ENCODE assay signal across 20 mouse cellular contexts in genomic region chr16:77931025-77931723, GRCm38 (mm10).
DNase-seq lines count a peak whose midpoint lies in the region; ATAC-seq and TF ChIP-seq lines count a peak whose summit lies in the region.
"Had no signal": no experiment of that assay in that cellular context is flagged by ENCODE, and none has a peak within 500 bp of the region (broad histone marks: within the 10 kb centered on the region; RNA-seq: fewer than 3 reads in every experiment).

No protein-coding gene starts in this region.

- H3K9ac ChIP-seq in hindbrain, embryonic 13.5 days = no peak overlapping the region
- H3K9ac ChIP-seq in hindbrain, embryonic 12.5 days = no peak overlapping the region
- no peak overlapping the region for H3K9ac ChIP-seq in midbrain, embryonic 14.5 days (replicated peaks; ENCODE audit: low read length)
- no peak overlapping the region for H3K9ac ChIP-seq in midbrain, embryonic 13.5 days (replicated peaks)
- H3K9ac ChIP-seq: embryonic facial prominence, embryonic 12.5 days; forebrain, embryonic 13.5 days; forebrain, embryonic 15.5 days; forebrain, postnatal 0 days had no signal

- 81% methylated on average over 9 of the region's 9 CpGs for WGBS in hindbrain, embryonic 13.5 days
- WGBS in hindbrain, embryonic 12.5 days = 87% methylated on average over 9 of the region's 9 CpGs
- WGBS in midbrain, embryonic 14.5 days = 83% methylated on average over 9 of the region's 9 CpGs
- 92% methylated on average over 9 of the region's 9 CpGs for WGBS in midbrain, embryonic 13.5 days
- WGBS in limb, embryonic 10.5 days = 86% methylated on average over 9 of the region's 9 CpGs

- no peak for ATAC-seq in hindbrain, embryonic 13.5 days (ENCODE audit: low FRiP score)
- ATAC-seq in hindbrain, embryonic 12.5 days (ENCODE audit: low FRiP score) = no peak
- ATAC-seq in midbrain, embryonic 14.5 days (ENCODE audit: low FRiP score, low TSS enrichment) = no peak
- no peak for ATAC-seq in midbrain, embryonic 13.5 days
- ATAC-seq: forebrain, embryonic 13.5 days; forebrain, embryonic 15.5 days; forebrain, postnatal 0 days had no signal

- DNase-seq in midbrain, embryonic 14.5 days = peak; percentile 8
- peak; percentile 17 for DNase-seq in brain, adult 2 months (ENCODE audit: low read depth, low spot score)
- DNase-seq in brain, embryonic 14.5 days (ENCODE audit: low read depth) = peak; percentile 22
- no peak for DNase-seq in left cerebral cortex, adult 9 months (ENCODE audit: low spot score in 2 of 2)
- no peak for DNase-seq in limb, embryonic 10.5 days (ENCODE audit: low spot score)
- DNase-seq: adrenal gland, adult 2 months; adrenal gland, postnatal 10 days; adrenal gland, postnatal 25 days; cerebellum, adult 11-12 months; cerebellum, adult 2 months; cerebellum, adult 9-10 months; cerebellum, postnatal 25 days; forebrain, postnatal 0 days had no signal

- peak overlapping the region; percentile 13; the same call in 1 of the 2 replicates for H3K27ac ChIP-seq in hindbrain, embryonic 13.5 days
- H3K27ac ChIP-seq in hindbrain, embryonic 12.5 days = no peak overlapping the region
- H3K27ac ChIP-seq in midbrain, embryonic 14.5 days (replicated peaks; ENCODE audit: low read depth, low read length) = no peak overlapping the region
- no peak overlapping the region for H3K27ac ChIP-seq in midbrain, embryonic 13.5 days
- H3K27ac ChIP-seq in limb, embryonic 10.5 days = no peak overlapping the region
- H3K27ac ChIP-seq: embryonic facial prominence, embryonic 10.5 days; embryonic facial prominence, embryonic 12.5 days; forebrain, embryonic 13.5 days; forebrain, embryonic 15.5 days had no signal

- TF ChIP-seq POLR2A in brain, embryonic 14.5 days (IDR thresholded peaks at IDR 0.05; ENCODE audit: borderline replicate concordance, extremely low read depth, insufficient read depth, insufficient read length, poor library complexity, severe bottlenecking) = no peak

- no peak overlapping the region for H3K4me2 ChIP-seq in hindbrain, embryonic 13.5 days
- no peak overlapping the region for H3K4me2 ChIP-seq in hindbrain, embryonic 12.5 days (replicated peaks)
- H3K4me2 ChIP-seq in midbrain, embryonic 14.5 days (ENCODE audit: low read length) = no peak overlapping the region
- no peak overlapping the region for H3K4me2 ChIP-seq in midbrain, embryonic 13.5 days (replicated peaks)
- H3K4me2 ChIP-seq: embryonic facial prominence, embryonic 12.5 days; forebrain, embryonic 13.5 days; forebrain, embryonic 15.5 days had no signal

- no peak for TF ChIP-seq CTCF in brain, embryonic 14.5 days (IDR thresholded peaks at IDR 0.05; ENCODE audit: borderline replicate concordance, extremely low read depth, insufficient read depth, insufficient read length)

- H3K4me1 ChIP-seq in hindbrain, embryonic 13.5 days (replicated peaks) = no peaks in the 10 kb centered on the region
- no peaks in the 10 kb centered on the region for H3K4me1 ChIP-seq in hindbrain, embryonic 12.5 days
- no peaks in the 10 kb centered on the region for H3K4me1 ChIP-seq in midbrain, embryonic 14.5 days (ENCODE audit: control insufficient read depth, insufficient read depth, low read length)
- H3K4me1 ChIP-seq in midbrain, embryonic 13.5 days (replicated peaks) = no peaks in the 10 kb centered on the region
- no peaks in the 10 kb centered on the region for H3K4me1 ChIP-seq in limb, embryonic 10.5 days
- H3K4me1 ChIP-seq: embryonic facial prominence, embryonic 10.5 days; embryonic facial prominence, embryonic 12.5 days; forebrain, embryonic 13.5 days; forebrain, embryonic 15.5 days had no signal

- no peaks in the 10 kb centered on the region for H3K36me3 ChIP-seq in hindbrain, embryonic 13.5 days
- H3K36me3 ChIP-seq in hindbrain, embryonic 12.5 days = no peaks in the 10 kb centered on the region
- H3K36me3 ChIP-seq in midbrain, embryonic 14.5 days (ENCODE audit: control insufficient read depth, insufficient read depth, low read length) = no peaks in the 10 kb centered on the region
- H3K36me3 ChIP-seq in midbrain, embryonic 13.5 days = no peaks in the 10 kb centered on the region
- H3K36me3 ChIP-seq in limb, embryonic 10.5 days = no peaks in the 10 kb centered on the region
- H3K36me3 ChIP-seq: embryonic facial prominence, embryonic 10.5 days; embryonic facial prominence, embryonic 12.5 days; forebrain, embryonic 15.5 days had no signal

- no peaks in the 10 kb centered on the region for H3K9me3 ChIP-seq in hindbrain, embryonic 13.5 days
- no peaks in the 10 kb centered on the region for H3K9me3 ChIP-seq in hindbrain, embryonic 12.5 days (replicated peaks)
- H3K9me3 ChIP-seq in midbrain, embryonic 14.5 days (ENCODE audit: control insufficient read depth, low read length) = no peaks in the 10 kb centered on the region
- H3K9me3 ChIP-seq in midbrain, embryonic 13.5 days = no peaks in the 10 kb centered on the region
- H3K9me3 ChIP-seq in limb, embryonic 10.5 days (replicated peaks) = no peaks in the 10 kb centered on the region
- H3K9me3 ChIP-seq: embryonic facial prominence, embryonic 10.5 days; embryonic facial prominence, embryonic 12.5 days; forebrain, embryonic 13.5 days; forebrain, embryonic 15.5 days had no signal

- H3K27me3 ChIP-seq in hindbrain, embryonic 13.5 days = no peaks in the 10 kb centered on the region
- H3K27me3 ChIP-seq in hindbrain, embryonic 12.5 days = no peaks in the 10 kb centered on the region
- no peaks in the 10 kb centered on the region for H3K27me3 ChIP-seq in midbrain, embryonic 14.5 days (ENCODE audit: control insufficient read depth, insufficient read depth, low read length)
- H3K27me3 ChIP-seq in midbrain, embryonic 13.5 days = no peaks in the 10 kb centered on the region
- no peaks in the 10 kb centered on the region for H3K27me3 ChIP-seq in limb, embryonic 10.5 days (ENCODE audit: low read depth, poor library complexity, severe bottlenecking)
- H3K27me3 ChIP-seq: embryonic facial prominence, embryonic 12.5 days; forebrain, embryonic 13.5 days; forebrain, embryonic 15.5 days had no signal

- H3K4me3 ChIP-seq in hindbrain, embryonic 13.5 days = no peak overlapping the region
- no peak overlapping the region for H3K4me3 ChIP-seq in hindbrain, embryonic 12.5 days
- H3K4me3 ChIP-seq in midbrain, embryonic 14.5 days (replicated peaks; ENCODE audit: low read depth, low read length) = no peak overlapping the region
- H3K4me3 ChIP-seq in midbrain, embryonic 13.5 days (replicated peaks) = no peak overlapping the region
- H3K4me3 ChIP-seq in limb, embryonic 10.5 days = no peak overlapping the region
- H3K4me3 ChIP-seq: embryonic facial prominence, embryonic 10.5 days; embryonic facial prominence, embryonic 12.5 days; forebrain, embryonic 13.5 days; forebrain, embryonic 15.5 days had no signal

Comparison
In these comparisons a context has a peak if more than half of its experiments do, and no peak if none do; other contexts are left out.
1. DNase-seq: peak in midbrain, embryonic 14.5 days (single experiment), brain, adult 2 months (single experiment) and brain, embryonic 14.5 days (single experiment); none in left cerebral cortex, adult 9 months (0 of 2) and limb, embryonic 10.5 days (single experiment).